Comparison of ENCODE assay signal across 12 mouse cellular contexts in genomic region chr12:116919691-116920526, GRCm38 (mm10).
A peak's percentile ranks its signal among the peaks of the same experiment; 100 is the strongest.
DNase-seq lines count a peak whose midpoint lies in the region; ATAC-seq and TF ChIP-seq lines count a peak whose summit lies in the region.
"Had no signal": no experiment of that assay in that cellular context is flagged by ENCODE, and none has a peak within 500 bp of the region (broad histone marks: within the 10 kb centered on the region; RNA-seq: fewer than 3 reads in every experiment).

No protein-coding gene starts in this region.

- H3K9me3 ChIP-seq in hindbrain, embryonic 14.5 days (ENCODE audit: control insufficient read depth, low read length): no peaks in the 10 kb centered on the region
- H3K9me3 ChIP-seq in midbrain, embryonic 12.5 days: no peaks in the 10 kb centered on the region
- H3K9me3 ChIP-seq: heart, embryonic 12.5 days; liver, embryonic 15.5 days; stomach, embryonic 15.5 days had no signal

- no peaks in the 10 kb centered on the region for H3K36me3 ChIP-seq in hindbrain, embryonic 14.5 days (replicated peaks; ENCODE audit: control insufficient read depth, insufficient read depth)
- H3K36me3 ChIP-seq in midbrain, embryonic 12.5 days: no peaks in the 10 kb centered on the region
- H3K36me3 ChIP-seq: heart, embryonic 12.5 days; liver, embryonic 15.5 days; stomach, embryonic 15.5 days had no signal

- 0 out of 2 replicates have a peak, but pooled peaks cover 3% of the 10 kb centered on the region for H3K27me3 ChIP-seq in hindbrain, embryonic 14.5 days (ENCODE audit: control insufficient read depth, insufficient read depth, low read length)
- peaks cover 7% of the 10 kb centered on the region; the same call in 1 of the 2 replicates for H3K27me3 ChIP-seq in midbrain, embryonic 12.5 days
- H3K27me3 ChIP-seq: heart, embryonic 12.5 days; liver, embryonic 15.5 days; stomach, embryonic 15.5 days had no signal

- TF ChIP-seq POLR2A in brain, embryonic 14.5 days (IDR thresholded peaks at IDR 0.05; ENCODE audit: borderline replicate concordance, extremely low read depth, insufficient read depth, insufficient read length, poor library complexity, severe bottlenecking): no peak

- DNase-seq in cerebellum, postnatal 14 days: peak; percentile 59 to 68
- DNase-seq in brain, embryonic 14.5 days (ENCODE audit: low read depth): peak; percentile 98
- peak; percentile 72 for DNase-seq in hindbrain, embryonic 14.5 days (ENCODE audit: low spot score)
- no peak for DNase-seq in heart, postnatal 25 days (ENCODE audit: low spot score)
- no peak for DNase-seq in thymus, postnatal 14 days
- DNase-seq in cerebellum, adult 18-20 months: no peak
- DNase-seq: kidney, adult 2 months had no signal

- H3K9ac ChIP-seq in hindbrain, embryonic 14.5 days: peak overlapping the region; percentile 34
- no peak overlapping the region for H3K9ac ChIP-seq in midbrain, embryonic 12.5 days (replicated peaks)
- H3K9ac ChIP-seq: heart, embryonic 12.5 days; liver, embryonic 15.5 days; stomach, embryonic 15.5 days had no signal

- no peak for ATAC-seq in cerebellum, adult (ENCODE audit: insufficient number of reproducible peaks, low FRiP score, low TSS enrichment)
- peak; percentile 89 for ATAC-seq in hindbrain, embryonic 14.5 days (ENCODE audit: low FRiP score)
- peak; percentile 86 for ATAC-seq in midbrain, embryonic 12.5 days (ENCODE audit: low FRiP score, low read depth)

- intact Hi-C loops in heart, postnatal 25 days (cut with DNase I): no loop called here

- no peak for TF ChIP-seq CTCF in brain, embryonic 14.5 days (IDR thresholded peaks at IDR 0.05; ENCODE audit: borderline replicate concordance, extremely low read depth, insufficient read depth, insufficient read length)

- 18% methylated on average over 22 of the region's 22 CpGs for WGBS in hindbrain, embryonic 14.5 days
- 29% methylated on average over 22 of the region's 22 CpGs for WGBS in midbrain, embryonic 12.5 days

- peak overlapping the region; percentile 88 for H3K27ac ChIP-seq in hindbrain, embryonic 14.5 days
- H3K27ac ChIP-seq in midbrain, embryonic 12.5 days (replicated peaks): peak overlapping the region; percentile 71
- H3K27ac ChIP-seq: liver, embryonic 15.5 days; stomach, embryonic 15.5 days had no signal

- H3K4me3 ChIP-seq in hindbrain, embryonic 14.5 days (replicated peaks; ENCODE audit: low read length): no peak overlapping the region
- no peak overlapping the region for H3K4me3 ChIP-seq in midbrain, embryonic 12.5 days
- H3K4me3 ChIP-seq: heart, embryonic 12.5 days; liver, embryonic 15.5 days; stomach, embryonic 15.5 days had no signal

- H3K4me2 ChIP-seq in hindbrain, embryonic 14.5 days (replicated peaks): peak overlapping the region; percentile 35
- peak overlapping the region; percentile 34 for H3K4me2 ChIP-seq in midbrain, embryonic 12.5 days (replicated peaks)
- H3K4me2 ChIP-seq: heart, embryonic 12.5 days; liver, embryonic 15.5 days; stomach, embryonic 15.5 days had no signal

- peaks cover 38% of the 10 kb centered on the region for H3K4me1 ChIP-seq in hindbrain, embryonic 14.5 days (replicated peaks; ENCODE audit: control insufficient read depth, insufficient read depth, low read length)
- peaks cover 37% of the 10 kb centered on the region for H3K4me1 ChIP-seq in midbrain, embryonic 12.5 days
- H3K4me1 ChIP-seq: heart, embryonic 12.5 days; liver, embryonic 15.5 days; stomach, embryonic 15.5 days had no signal

Comparison
In these comparisons a context has a peak if more than half of its experiments do, and no peak if none do; other contexts are left out.
1. DNase-seq: peak in cerebellum, postnatal 14 days (2 of 2), brain, embryonic 14.5 days (single experiment) and hindbrain, embryonic 14.5 days (single experiment); none in heart, postnatal 25 days (single experiment), thymus, postnatal 14 days (single experiment) and cerebellum, adult 18-20 months (0 of 2).